Mouse (Mus musculus) ES-Bruce4 (cell line): Measurements from ENCODE around the gene Ttyh2. TPM values are rescaled to one million over a fixed set of nuclear protein-coding genes. Genes with fewer than 3 reads are reported as not detected.
A peak's percentile ranks its signal among the peaks of the same experiment; 100 is the strongest.
"Not testable (repeated sequence)": the region's sequence is repeated elsewhere in the genome, so short reads cannot be mapped to it uniquely, and the experiment has no call there.

Experiments
- H3K27ac ChIP-seq: 2 replicates; pipeline ENCODE4 v1.5.1; 2012; ENCODE audit warnings: low read length, inconsistent platforms; ENCODE audit not compliant: insufficient read depth
- H3K27me3 ChIP-seq: 2 replicates; pipeline ENCODE4 v1.6.1; 2012; ENCODE audit warnings: mild to moderate bottlenecking, low read length, inconsistent platforms; ENCODE audit not compliant: control insufficient read depth, poor library complexity, insufficient read depth, severe bottlenecking
- H3K36me3 ChIP-seq: 2 replicates; pipeline ENCODE4 v1.6.1; 2012; ENCODE audit warnings: inconsistent platforms, mild to moderate bottlenecking, low read length, moderate library complexity; ENCODE audit not compliant: control insufficient read depth, poor library complexity, insufficient read depth, severe bottlenecking
- H3K4me1 ChIP-seq: one replicate; pipeline ENCODE4 v1.8.1; 2011; ENCODE audit warnings: low read length; ENCODE audit not compliant: control insufficient read depth, insufficient read depth
- H3K4me3 ChIP-seq: 2 replicates; pipeline ENCODE4 v1.5.1; 2011; ENCODE audit warnings: low read depth, mild to moderate bottlenecking, low read length
- H3K9ac ChIP-seq: 2 replicates; pipeline ENCODE4 v1.6.1; 2012; ENCODE audit warnings: low read depth, mild to moderate bottlenecking, inconsistent platforms; ENCODE audit not compliant: poor library complexity, severe bottlenecking
- H3K9me3 ChIP-seq: replicated peaks from 2 replicates; pipeline ENCODE4 v1.6.1; 2012; ENCODE audit warnings: mild to moderate bottlenecking, low read length, inconsistent platforms; ENCODE audit not compliant: control insufficient read depth, poor library complexity, insufficient read depth, severe bottlenecking
- CTCF ChIP-seq: IDR thresholded peaks from one replicate; pipeline ENCODE4 v1.8.1; 2011; ENCODE audit warnings: low read depth, low read length
- EP300 ChIP-seq: IDR thresholded peaks from 2 replicates; pipeline ENCODE4 v1.6.1; 2011; ENCODE audit warnings: low read depth, low read length; ENCODE audit not compliant: insufficient read depth
- POLR2A ChIP-seq: IDR thresholded peaks from one replicate; pipeline ENCODE4 v1.8.1; 2011; ENCODE audit warnings: low read length; ENCODE audit not compliant: insufficient read depth
- polyA plus RNA-seq: library from polyadenylated mRNA; stranded (reverse); fragments of >200 nt; gene quantifications from 2 replicates; pipeline ENCODE4 v1.2.4, GENCODE M21; 2011; ENCODE audit warnings: low read depth; ENCODE audit not compliant: missing spikeins, insufficient read depth, insufficient read length

Gene Ttyh2
- polyA plus RNA-seq, 1 experiment, result 11.8 TPM

GRCm38 (mm10) chr11:114664164-114664563 lies 11.1 kb upstream of the Ttyh2 start:
- no peak overlapping the region for H3K9ac ChIP-seq
- peaks cover 2% of the 10 kb centered on the region; the same call in 1 of the 2 replicates for H3K36me3 ChIP-seq
- H3K4me1 ChIP-seq, result no peaks in the 10 kb centered on the region
- H3K27me3 ChIP-seq, result no peaks in the 10 kb centered on the region
- H3K4me3 ChIP-seq, result no peak overlapping the region
- H3K9me3 ChIP-seq, result no peaks in the 10 kb centered on the region
- TF ChIP-seq POLR2A (no peak), CTCF (no peak), EP300 (no peak)
- H3K27ac ChIP-seq, result no peak overlapping the region

GRCm38 (mm10) chr11:114665463-114665862 lies 9.8 kb upstream of the Ttyh2 start:
- Histone ChIP-seq H3K27me3 (no peaks in the 10 kb centered on the region), H3K9me3 (no peaks in the 10 kb centered on the region)

GRCm38 (mm10) chr11:114666786-114667185 lies 8.4 kb upstream of the Ttyh2 start:
- peaks cover 28% of the 10 kb centered on the region for H3K36me3 ChIP-seq
- peak overlapping the region; percentile 63 for H3K9ac ChIP-seq
- no peaks in the 10 kb centered on the region for H3K27me3 ChIP-seq
- H3K4me3 ChIP-seq, result peak overlapping the region; percentile 57
- H3K4me1 ChIP-seq, result no peaks in the 10 kb centered on the region
- no peaks in the 10 kb centered on the region for H3K9me3 ChIP-seq
- H3K27ac ChIP-seq, result peak overlapping the region; percentile 75
- no peak for TF ChIP-seq POLR2A
- no peak for TF ChIP-seq EP300
- TF ChIP-seq CTCF, result no peak

More at GRCm38 (mm10) chr11:114665463-114665862, 9.8 kb upstream of the Ttyh2 start:
- Histone ChIP-seq H3K9ac (no peak overlapping the region), H3K36me3 (peaks cover 15% of the 10 kb centered on the region), H3K4me1 (no peaks in the 10 kb centered on the region), H3K27ac (no peak overlapping the region), H3K4me3 (no peak overlapping the region)
- TF ChIP-seq EP300 (no peak), POLR2A (no peak), CTCF (no peak)

GRCm38 (mm10) chr11:114667236-114667931 lies 7.8 kb upstream of the Ttyh2 start:
- Histone ChIP-seq H3K27ac (no peak overlapping the region), H3K9me3 (no peaks in the 10 kb centered on the region), H3K4me3 (no peak overlapping the region), H3K36me3 (peaks cover 34% of the 10 kb centered on the region), H3K27me3 (no peaks in the 10 kb centered on the region), H3K4me1 (no peaks in the 10 kb centered on the region), H3K9ac (peak overlapping the region; percentile 63)
- TF ChIP-seq CTCF (no peak), EP300 (no peak), POLR2A (no peak)

- peak; percentile 15 for TF ChIP-seq CTCF
- not testable (repeated sequence) for H3K9ac ChIP-seq, H3K27ac ChIP-seq, H3K4me1 ChIP-seq, H3K4me3 ChIP-seq, H3K9me3 ChIP-seq, H3K27me3 ChIP-seq
- H3K36me3 ChIP-seq, result peaks cover 39% of the 10 kb centered on the region
Measured at GRCm38 (mm10) chr11:114667932-114668285, 7.3 kb upstream of the Ttyh2 start.

- no peaks in the 10 kb centered on the region for H3K9me3 ChIP-seq
- H3K27me3 ChIP-seq, result no peaks in the 10 kb centered on the region
- H3K4me1 ChIP-seq, result peaks cover 2% of the 10 kb centered on the region
- peak within 1 kb of the TSS; percentile 59 for H3K27ac ChIP-seq
- peak within 1 kb of the TSS; percentile 85 for H3K4me3 ChIP-seq
- peaks cover 43% of the 10 kb centered on the region for H3K36me3 ChIP-seq
- H3K9ac ChIP-seq, result peak within 1 kb of the TSS; percentile 81
- TF ChIP-seq POLR2A (no peak), EP300 (0 out of 2 replicates have a peak, but pooled peaks have one; percentile 32), CTCF (peak; percentile 45)
Measured at GRCm38 (mm10) chr11:114668301-114668710, 6.9 kb upstream of the Ttyh2 start, which contains the start of gene Rpl38. Gene Rpl38, plus strand, starts transcription at chr11:114668524.
